Mouse (Mus musculus): ENCODE data around the gene Gm6169. TPM values are rescaled to one million over a fixed set of nuclear protein-coding genes. Genes with fewer than 3 reads are reported as not detected.
A peak's percentile ranks its signal among the peaks of the same experiment; 100 is the strongest.
"Not testable (repeated sequence)": the region's sequence is repeated elsewhere in the genome, so short reads cannot be mapped to it uniquely, and the experiment has no call there.

Gene Gm6169
- polyA plus RNA-seq, 1 experiment: 0.94 TPM

DNA sequence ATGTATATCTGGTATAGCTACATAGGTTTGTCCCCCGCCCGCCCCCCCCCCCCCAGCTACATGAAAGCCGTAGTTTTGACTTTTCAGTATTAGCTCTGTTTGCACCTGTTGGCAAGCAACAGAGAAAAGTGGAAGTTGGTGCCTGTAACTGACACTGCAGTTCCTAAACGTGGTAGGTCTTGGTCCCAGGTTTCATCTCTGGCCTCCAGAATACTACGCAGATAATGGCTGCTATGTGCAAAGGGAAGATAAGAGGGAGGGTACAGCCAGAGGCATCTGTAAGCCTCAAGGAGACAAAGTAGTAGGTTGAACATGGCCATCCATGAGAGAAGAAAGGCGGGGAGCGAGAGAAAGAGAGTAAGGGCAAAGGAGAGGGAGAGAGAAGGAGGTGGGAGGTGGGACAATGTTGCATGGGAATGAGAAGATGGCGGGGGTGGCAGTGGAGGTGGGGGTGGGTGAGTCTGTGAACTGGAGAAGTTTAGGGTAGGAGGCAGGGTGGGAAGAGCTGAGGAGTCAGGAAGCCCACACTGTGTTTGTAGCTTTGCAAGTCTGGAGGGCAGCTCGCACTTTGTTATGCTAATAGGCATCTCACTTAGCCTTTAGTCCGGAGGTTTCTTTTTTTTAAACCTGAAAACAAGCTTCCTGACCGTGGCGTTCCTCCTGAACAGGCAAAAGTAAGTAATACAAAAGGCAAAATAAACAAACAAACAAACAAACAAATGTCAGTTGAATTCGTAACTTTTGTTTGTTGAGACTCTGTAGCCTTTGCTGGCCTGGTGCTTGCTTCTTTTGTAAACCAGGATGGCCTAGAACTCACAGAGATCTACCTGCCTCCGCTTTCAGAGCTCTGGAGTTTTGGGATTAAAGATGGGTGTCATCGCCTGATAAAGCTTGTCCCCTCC, 32.1 kb downstream of the Gm6169 start, which contains the start of gene Fam169a:
Gene Fam169a (plus strand): TSS at position 638 of the 902 bp plus-strand sequence.
- no peak for DNase-seq (ENCODE audit: low read depth)
- TF ChIP-seq CTCF (IDR thresholded peaks at IDR 0.05; ENCODE audit: borderline replicate concordance, extremely low read depth, insufficient read depth, insufficient read length): no peak
- TF ChIP-seq POLR2A (IDR thresholded peaks at IDR 0.05; ENCODE audit: borderline replicate concordance, extremely low read depth, insufficient read depth, insufficient read length, poor library complexity, severe bottlenecking): no peak

DNA sequence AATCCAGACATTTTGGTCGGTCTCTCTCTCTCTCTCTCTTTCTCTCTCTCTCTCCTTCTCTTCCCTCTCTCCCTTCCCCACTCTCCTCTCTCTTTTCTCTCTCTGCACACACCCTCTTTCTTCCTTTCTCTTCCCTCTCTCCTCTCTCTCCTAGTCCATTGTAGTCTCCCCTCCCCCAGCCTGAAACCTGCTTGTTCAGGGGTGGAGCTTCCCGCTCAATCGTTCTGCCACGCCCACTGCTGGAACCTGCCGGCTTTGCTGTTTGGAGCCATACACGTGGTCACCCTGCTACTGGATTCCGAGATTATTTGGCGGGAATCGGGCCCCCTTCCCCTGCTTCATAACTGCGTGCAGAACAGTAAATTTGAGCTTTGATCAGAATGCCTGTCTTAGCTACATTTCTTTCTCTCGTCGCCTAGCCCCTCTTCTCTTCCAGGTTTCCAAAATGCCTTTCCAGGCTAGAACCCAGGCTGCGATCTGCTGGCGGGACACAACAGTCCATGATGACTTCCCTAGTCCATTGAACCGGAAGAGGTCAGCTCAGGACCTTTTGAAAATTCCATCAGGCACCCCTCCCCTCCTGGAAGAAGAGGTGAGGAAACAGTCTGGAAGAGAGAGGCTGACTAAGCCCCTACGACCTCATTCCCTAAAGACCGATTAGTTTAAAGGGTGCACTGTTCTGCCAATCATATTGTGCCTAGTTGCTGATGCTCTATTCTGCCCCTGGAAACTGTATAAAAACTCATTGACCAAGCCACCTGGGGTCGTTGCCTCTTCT, 34.0 kb downstream of the Gm6169 start:
- DNase-seq (ENCODE audit: low read depth): not testable (repeated sequence)

DNA sequence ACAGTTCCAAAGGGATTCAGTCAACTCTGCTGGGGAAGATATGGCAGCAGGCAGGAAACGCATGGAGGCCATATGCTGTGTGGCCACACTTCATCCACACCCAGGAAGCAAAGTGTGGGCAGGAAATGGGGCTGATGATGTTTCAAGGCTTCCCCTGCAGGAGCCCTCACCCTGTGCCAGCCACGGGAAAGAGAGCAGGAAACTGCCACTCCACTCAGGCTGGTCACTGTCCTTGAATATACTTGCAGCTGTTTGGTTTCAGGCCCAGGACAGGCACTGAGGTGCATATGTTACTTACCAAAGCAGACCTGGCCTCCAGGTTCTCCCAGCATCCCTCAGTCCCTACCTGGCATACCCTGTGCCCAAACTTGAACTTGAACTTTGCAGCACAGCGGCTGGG, 34.6 kb downstream of the Gm6169 start:
- no peak for TF ChIP-seq POLR2A (IDR thresholded peaks at IDR 0.05; ENCODE audit: borderline replicate concordance, extremely low read depth, insufficient read depth, insufficient read length, poor library complexity, severe bottlenecking)
- no peak for TF ChIP-seq CTCF (IDR thresholded peaks at IDR 0.05; ENCODE audit: borderline replicate concordance, extremely low read depth, insufficient read depth, insufficient read length)
- DNase-seq (ENCODE audit: low read depth): no peak

DNA sequence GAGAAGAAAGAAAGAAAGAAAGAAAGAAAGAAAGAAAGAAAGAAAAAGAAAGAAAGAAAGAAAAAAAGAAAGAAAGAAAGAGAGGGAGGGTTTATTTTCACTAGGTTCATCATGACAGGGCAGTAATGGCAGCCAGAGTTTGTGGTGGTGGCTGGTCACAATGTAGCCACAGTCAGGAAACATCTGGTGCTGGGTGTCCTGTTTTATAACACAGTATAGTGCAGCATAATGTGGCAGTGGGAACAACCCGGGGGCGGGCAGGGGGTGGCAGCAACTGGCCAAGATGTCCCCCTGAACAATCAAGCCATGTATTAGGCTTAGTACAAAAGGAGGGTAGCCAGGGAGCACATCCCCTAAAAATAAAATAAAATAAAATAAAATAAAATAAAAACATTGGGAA, 35.6 kb downstream of the Gm6169 start:
- DNase-seq (ENCODE audit: low read depth): no peak
- no peak for TF ChIP-seq POLR2A (IDR thresholded peaks at IDR 0.05; ENCODE audit: borderline replicate concordance, extremely low read depth, insufficient read depth, insufficient read length, poor library complexity, severe bottlenecking)

DNA sequence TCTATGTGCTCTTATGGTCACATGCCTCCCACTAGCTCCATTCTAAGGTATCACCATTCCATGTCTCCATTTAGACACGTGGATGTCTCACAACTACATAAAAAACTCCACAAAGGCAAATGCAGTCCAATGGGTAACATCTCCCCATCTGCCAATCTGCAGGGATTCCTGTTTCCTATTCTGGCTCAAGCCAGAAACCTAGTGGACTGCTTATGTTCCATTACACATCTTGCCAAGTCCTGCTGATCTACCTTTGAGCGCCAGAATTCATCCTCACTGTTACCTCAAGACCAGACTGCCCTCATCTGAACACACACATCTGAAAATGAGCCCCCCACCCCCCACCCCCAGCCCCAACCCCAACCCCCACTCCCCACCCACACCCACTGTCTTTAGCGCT, 36.9 kb downstream of the Gm6169 start:
- no peak for DNase-seq (ENCODE audit: low read depth)
- TF ChIP-seq POLR2A (IDR thresholded peaks at IDR 0.05; ENCODE audit: borderline replicate concordance, extremely low read depth, insufficient read depth, insufficient read length, poor library complexity, severe bottlenecking): no peak
- no peak for TF ChIP-seq CTCF (IDR thresholded peaks at IDR 0.05; ENCODE audit: borderline replicate concordance, extremely low read depth, insufficient read depth, insufficient read length)

DNA sequence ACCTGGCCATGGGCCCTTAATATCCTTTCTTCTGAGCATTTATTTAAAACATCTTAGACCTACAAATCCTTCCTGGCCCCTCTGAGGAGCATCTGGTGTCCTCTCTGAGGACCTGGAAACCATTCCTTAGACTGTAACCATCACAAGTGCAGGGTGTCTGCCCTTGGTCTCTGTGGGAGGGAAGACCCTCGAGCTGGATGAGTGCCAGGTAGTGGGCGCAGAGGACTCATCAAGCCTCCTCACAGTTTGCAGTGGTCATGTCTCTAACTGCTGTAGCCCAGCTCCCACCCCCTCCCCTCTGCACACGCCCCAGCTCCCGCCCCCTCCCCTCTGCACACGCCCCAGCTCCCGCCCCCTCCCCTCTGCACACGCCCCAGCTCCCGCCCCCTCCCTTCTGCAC, 38.7 kb downstream of the Gm6169 start:
- TF ChIP-seq POLR2A (IDR thresholded peaks at IDR 0.05; ENCODE audit: borderline replicate concordance, extremely low read depth, insufficient read depth, insufficient read length, poor library complexity, severe bottlenecking) (no peak), CTCF (IDR thresholded peaks at IDR 0.05; ENCODE audit: borderline replicate concordance, extremely low read depth, insufficient read depth, insufficient read length) (no peak)
- no peak for DNase-seq (ENCODE audit: low read depth)

DNA sequence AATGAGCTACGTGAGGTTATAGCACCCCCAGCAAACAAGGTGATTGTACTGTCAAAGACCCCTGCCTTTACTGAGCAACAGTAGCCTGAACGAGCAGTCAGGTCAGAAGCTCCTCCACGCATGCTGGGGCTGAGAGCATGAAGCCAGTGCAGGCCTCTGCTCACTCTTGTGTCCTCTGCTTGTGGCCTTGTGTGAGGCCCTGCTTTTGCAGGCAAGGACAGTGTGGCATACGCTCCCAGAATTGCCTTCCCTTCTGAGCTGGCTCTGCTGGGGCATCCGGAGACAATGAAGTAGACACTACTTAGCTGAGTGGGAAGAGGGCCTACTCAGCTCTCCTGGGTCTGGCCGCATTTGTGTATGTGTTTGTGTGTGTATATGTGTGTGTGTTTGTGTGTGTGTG, 39.3 kb downstream of the Gm6169 start:
- TF ChIP-seq CTCF (IDR thresholded peaks at IDR 0.05; ENCODE audit: borderline replicate concordance, extremely low read depth, insufficient read depth, insufficient read length): no peak
- TF ChIP-seq POLR2A (IDR thresholded peaks at IDR 0.05; ENCODE audit: borderline replicate concordance, extremely low read depth, insufficient read depth, insufficient read length, poor library complexity, severe bottlenecking): no peak
- DNase-seq (ENCODE audit: low read depth): no peak

DNA sequence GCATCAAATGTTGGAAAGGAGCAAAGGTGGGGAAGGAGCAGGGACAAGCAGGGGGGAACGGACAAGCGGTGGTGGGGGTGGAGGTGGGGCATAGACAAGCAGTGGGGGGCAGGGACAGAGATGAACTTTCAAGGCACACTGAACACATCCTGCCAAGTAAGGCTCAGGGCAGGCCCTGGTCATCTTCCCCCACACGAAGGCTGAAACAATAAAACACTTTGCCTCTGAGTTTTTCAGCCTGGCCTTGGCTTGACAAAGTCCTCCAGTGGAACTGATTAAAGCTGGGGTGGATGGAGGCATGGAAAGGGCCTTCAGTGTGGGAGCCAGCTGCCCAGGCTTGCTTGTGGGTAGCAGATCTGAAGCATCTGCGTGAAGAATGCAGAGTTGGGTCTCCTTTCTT, 41.2 kb downstream of the Gm6169 start:
- no peak for DNase-seq (ENCODE audit: low read depth)
- TF ChIP-seq POLR2A (IDR thresholded peaks at IDR 0.05; ENCODE audit: borderline replicate concordance, extremely low read depth, insufficient read depth, insufficient read length, poor library complexity, severe bottlenecking): no peak
- TF ChIP-seq CTCF (IDR thresholded peaks at IDR 0.05; ENCODE audit: borderline replicate concordance, extremely low read depth, insufficient read depth, insufficient read length): no peak

DNA sequence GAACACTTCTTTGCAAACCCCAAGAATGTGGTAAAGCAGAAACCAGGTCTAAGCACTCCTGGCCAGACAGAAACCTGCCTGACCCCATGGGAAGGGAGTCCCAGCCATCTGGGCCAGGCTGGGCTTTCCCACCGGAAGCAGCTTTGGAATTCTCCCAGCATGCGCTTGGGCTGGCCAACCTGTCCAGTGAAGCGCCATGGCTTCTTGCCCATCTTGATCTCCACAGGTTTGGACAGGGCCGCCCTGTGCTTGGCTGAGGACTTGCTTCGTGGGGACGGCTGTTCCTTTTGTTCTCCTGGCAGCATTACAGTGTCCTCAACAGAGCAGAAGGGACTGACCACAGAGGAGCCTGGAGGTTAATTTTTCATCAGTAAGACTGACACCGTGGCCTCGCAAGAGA, 45.2 kb downstream of the Gm6169 start:
- peak; percentile 13 for DNase-seq (ENCODE audit: low read depth)
- TF ChIP-seq POLR2A (IDR thresholded peaks at IDR 0.05; ENCODE audit: borderline replicate concordance, extremely low read depth, insufficient read depth, insufficient read length, poor library complexity, severe bottlenecking) (no peak), CTCF (IDR thresholded peaks at IDR 0.05; ENCODE audit: borderline replicate concordance, extremely low read depth, insufficient read depth, insufficient read length) (no peak)

DNA sequence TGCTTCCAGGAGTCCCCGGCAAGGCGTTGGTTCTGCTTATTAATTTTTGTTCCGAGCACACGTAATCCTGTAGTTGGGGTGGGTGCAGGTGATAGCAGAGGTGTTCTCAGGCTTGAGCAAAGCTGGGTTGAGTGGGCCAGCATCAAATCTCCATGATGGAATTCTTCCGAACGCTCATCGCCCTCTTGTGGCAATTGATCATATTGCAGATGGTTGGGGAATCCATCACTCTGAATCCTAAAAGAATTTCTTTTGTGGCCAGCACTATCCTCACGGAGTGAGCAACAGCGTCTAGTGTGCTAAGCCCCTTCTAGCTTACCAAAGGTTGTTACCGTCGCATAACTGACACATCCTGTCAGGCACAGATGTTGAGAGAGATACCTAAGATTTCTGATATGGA, 46.4 kb downstream of the Gm6169 start:
- DNase-seq (ENCODE audit: low read depth): peak; percentile 84
- TF ChIP-seq POLR2A (IDR thresholded peaks at IDR 0.05; ENCODE audit: borderline replicate concordance, extremely low read depth, insufficient read depth, insufficient read length, poor library complexity, severe bottlenecking) (no peak), CTCF (IDR thresholded peaks at IDR 0.05; ENCODE audit: borderline replicate concordance, extremely low read depth, insufficient read depth, insufficient read length) (peak; percentile 83)

DNA sequence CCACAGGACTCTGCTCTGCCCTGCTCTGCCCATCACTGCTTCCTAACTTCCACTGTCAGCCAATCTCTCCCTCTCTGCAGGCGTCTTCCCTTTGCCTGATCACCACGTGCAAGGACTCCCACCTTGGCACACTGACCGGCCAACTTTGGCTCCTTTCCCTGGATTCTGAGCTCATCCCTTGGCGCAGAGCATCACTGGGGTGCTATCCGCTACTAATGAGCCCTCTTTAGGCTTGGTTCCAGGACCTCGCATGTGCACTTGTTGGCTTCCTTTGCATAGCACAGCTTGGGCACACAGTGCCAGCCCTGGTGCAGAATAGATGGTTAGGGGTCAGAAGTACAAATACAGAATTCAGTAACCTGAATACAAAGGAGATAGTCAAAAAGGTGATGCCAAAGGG, 47.9 kb downstream of the Gm6169 start:
- TF ChIP-seq CTCF (IDR thresholded peaks at IDR 0.05; ENCODE audit: borderline replicate concordance, extremely low read depth, insufficient read depth, insufficient read length) (no peak), POLR2A (IDR thresholded peaks at IDR 0.05; ENCODE audit: borderline replicate concordance, extremely low read depth, insufficient read depth, insufficient read length, poor library complexity, severe bottlenecking) (no peak)
- peak; percentile 84 for DNase-seq (ENCODE audit: low read depth)

Other genes starting within 250 kb of the Gm6169 start
- 0.11 and 0.15 TPM in 2 replicates for gene Gcnt4, start 174.5 kb downstream of the Gm6169 start, polyA plus RNA-seq (2012; rRNA removed)
- not detected in 2 replicates for gene 1700029F12Rik, start 64.9 kb downstream of the Gm6169 start, polyA plus RNA-seq (2012; rRNA removed)
- 10.6 and 17.0 TPM in 2 replicates for gene Fam169a, start 32.0 kb downstream of the Gm6169 start, polyA plus RNA-seq (2012; rRNA removed)
- 34.5 and 35.4 TPM in 2 replicates for gene Gfm2, start 38.7 kb upstream of the Gm6169 start, polyA plus RNA-seq (2012; rRNA removed)
- 59.7 and 76.7 TPM in 2 replicates for gene Nsa2, start 38.7 kb upstream of the Gm6169 start, polyA plus RNA-seq (2012; rRNA removed)
- 25.8 and 28.2 TPM in 2 replicates for gene Hexb, start 99.1 kb upstream of the Gm6169 start, polyA plus RNA-seq (2012; rRNA removed)
- gene Enc1, start 141.9 kb upstream of the Gm6169 start, polyA plus RNA-seq (2012; rRNA removed): 249 and 303 TPM in 2 replicates